Mouse (Mus musculus) midbrain, embryonic 12.5 days (tissue): ENCODE results near the gene Bcas3. TPM values are rescaled to one million over a fixed set of nuclear protein-coding genes. Genes with fewer than 3 reads are reported as not detected.

Experiments
- ATAC-seq: fragments of 200-750 bp; cut with Nextera tagmentation; 2 replicates; pipeline ENCODE4 v1.8.0; 2017; ENCODE audit warnings: low read depth, moderate TSS enrichment, moderate library complexity; ENCODE audit not compliant: low FRiP score
- H3K27ac ChIP-seq: fragments of 300-500 bp; sonication (generic); replicated peaks from 2 replicates; pipeline ENCODE4 v1.5.1; 2016; ENCODE audit warnings: mild to moderate bottlenecking
- H3K27me3 ChIP-seq: fragments of 300-500 bp; sonication (generic); 2 replicates; pipeline ENCODE4 v1.6.1; 2016; ENCODE audit warnings: mild to moderate bottlenecking
- H3K36me3 ChIP-seq: fragments of 300-500 bp; sonication (generic); 2 replicates; pipeline ENCODE4 v1.6.1; 2016
- H3K4me1 ChIP-seq: fragments of 300-500 bp; sonication (generic); 2 replicates; pipeline ENCODE4 v1.6.1; 2016
- H3K4me2 ChIP-seq: fragments of 300-500 bp; sonication (generic); replicated peaks from 2 replicates; pipeline ENCODE4 v1.6.1; 2016; ENCODE audit warnings: mild to moderate bottlenecking, moderate library complexity
- H3K4me3 ChIP-seq: fragments of 300-500 bp; sonication (generic); 2 replicates; pipeline ENCODE4 v1.5.1; 2016; ENCODE audit warnings: mild to moderate bottlenecking
- H3K9ac ChIP-seq: fragments of 300-500 bp; sonication (generic); replicated peaks from 2 replicates; pipeline ENCODE4 v1.6.1; 2016; ENCODE audit warnings: mild to moderate bottlenecking, moderate library complexity
- H3K9me3 ChIP-seq: fragments of 300-500 bp; sonication (generic); 2 replicates; pipeline ENCODE4 v1.6.1; 2016; ENCODE audit warnings: mild to moderate bottlenecking
- WGBS: fragments of 180-500 bp; shearing (Covaris S2); methylation state at CpG from one replicate; pipeline ENCODE4 v1.1.7; 2016; 5-methylcytosine and 5-hydroxymethylcytosine counted together
- polyA plus RNA-seq: library from polyadenylated mRNA; unstranded; fragments of >200 nt; fragmentation: Nextera tagmentation; extraction: Ambion mirVana; gene quantifications from 2 replicates; pipeline ENCODE4 v1.2.1, GENCODE M21; 2016

Gene Bcas3
- polyA plus RNA-seq, 1 experiment from 2014 or later: 26.8 TPM

DNA sequence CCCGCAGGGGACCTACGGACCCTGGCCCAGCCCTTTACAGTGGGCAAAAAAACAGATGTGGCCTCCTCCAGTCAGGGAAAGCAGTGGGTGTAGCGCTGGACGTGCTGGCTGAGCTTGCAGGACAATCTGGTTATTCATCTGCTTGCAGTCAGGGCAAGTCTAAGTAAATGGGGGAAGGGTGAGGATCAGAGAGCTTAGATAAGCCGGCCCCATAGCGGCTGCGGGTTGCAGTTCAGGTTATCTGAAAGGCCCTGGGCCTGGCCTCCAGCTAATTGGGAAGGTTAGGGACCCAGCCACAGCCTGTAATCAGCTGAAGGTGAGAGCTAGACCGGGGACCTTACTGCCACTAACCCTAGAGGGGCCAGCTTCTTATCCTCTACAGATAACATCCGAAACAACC is 474.4 kb downstream of the Bcas3 start:
- Histone ChIP-seq H3K27ac (no peak overlapping the region), H3K9me3 (no peaks in the 10 kb centered on the region), H3K4me3 (no peak overlapping the region), H3K9ac (0 out of 2 replicates have a peak overlapping the region, but pooled peaks have one; percentile 12), H3K4me1 (peaks cover 29% of the 10 kb centered on the region), H3K27me3 (peaks cover 96% of the 10 kb centered on the region), H3K36me3 (no peaks in the 10 kb centered on the region), H3K4me2 (no peak overlapping the region)
- ATAC-seq: no peak
- WGBS: 7% methylated on average over 9 of the region's 9 CpGs

DNA sequence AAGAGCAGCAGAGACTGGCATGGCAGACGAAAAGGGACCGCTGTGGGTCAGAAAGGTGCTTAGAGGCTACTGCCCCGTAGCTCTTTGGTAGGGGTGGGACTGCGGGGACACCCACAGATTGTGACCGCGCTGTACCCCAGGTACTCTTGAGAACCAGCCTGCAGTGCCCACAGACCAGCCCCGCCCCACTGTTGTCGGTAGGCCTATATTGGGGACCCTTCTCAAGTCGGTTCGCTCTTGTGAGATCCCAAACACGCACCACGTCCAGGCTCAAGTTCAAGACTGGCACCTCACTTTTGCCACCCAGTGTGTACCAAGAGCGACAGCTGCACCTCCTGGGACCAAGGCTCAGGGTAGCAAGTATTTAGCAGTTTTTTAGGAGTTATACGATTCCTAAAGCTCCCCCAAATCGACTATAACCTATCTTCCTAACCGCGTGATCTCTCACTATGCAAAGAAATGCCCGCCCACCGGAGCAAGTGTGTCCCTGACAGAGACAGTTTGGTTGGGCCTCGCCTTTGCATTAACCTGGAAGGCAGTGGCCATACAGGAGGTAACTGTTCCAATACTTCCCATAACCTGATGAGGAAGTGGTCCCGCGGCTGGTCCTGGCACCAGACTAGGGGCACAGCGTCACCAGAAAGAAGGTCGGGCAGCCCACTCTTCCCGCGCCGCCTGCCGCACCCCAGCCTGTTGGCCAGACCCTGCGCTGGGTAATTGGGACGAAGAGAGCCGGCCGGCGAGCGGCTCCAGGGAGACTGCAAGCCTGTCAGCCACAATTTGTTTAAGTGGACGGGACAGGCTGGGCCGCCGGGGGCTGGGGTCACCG is 475.9 kb downstream of the Bcas3 start:
- H3K4me1 ChIP-seq: peaks cover 39% of the 10 kb centered on the region
- H3K4me3 ChIP-seq: peak overlapping the region; percentile 33
- H3K9ac ChIP-seq: no peak overlapping the region
- peak overlapping the region; percentile 51 for H3K4me2 ChIP-seq
- no peaks in the 10 kb centered on the region for H3K9me3 ChIP-seq
- no peak for ATAC-seq
- no peaks in the 10 kb centered on the region for H3K36me3 ChIP-seq
- no peak overlapping the region for H3K27ac ChIP-seq
- H3K27me3 ChIP-seq: peaks cover 98% of the 10 kb centered on the region
- 5% methylated on average over 38 of the region's 38 CpGs for WGBS

DNA sequence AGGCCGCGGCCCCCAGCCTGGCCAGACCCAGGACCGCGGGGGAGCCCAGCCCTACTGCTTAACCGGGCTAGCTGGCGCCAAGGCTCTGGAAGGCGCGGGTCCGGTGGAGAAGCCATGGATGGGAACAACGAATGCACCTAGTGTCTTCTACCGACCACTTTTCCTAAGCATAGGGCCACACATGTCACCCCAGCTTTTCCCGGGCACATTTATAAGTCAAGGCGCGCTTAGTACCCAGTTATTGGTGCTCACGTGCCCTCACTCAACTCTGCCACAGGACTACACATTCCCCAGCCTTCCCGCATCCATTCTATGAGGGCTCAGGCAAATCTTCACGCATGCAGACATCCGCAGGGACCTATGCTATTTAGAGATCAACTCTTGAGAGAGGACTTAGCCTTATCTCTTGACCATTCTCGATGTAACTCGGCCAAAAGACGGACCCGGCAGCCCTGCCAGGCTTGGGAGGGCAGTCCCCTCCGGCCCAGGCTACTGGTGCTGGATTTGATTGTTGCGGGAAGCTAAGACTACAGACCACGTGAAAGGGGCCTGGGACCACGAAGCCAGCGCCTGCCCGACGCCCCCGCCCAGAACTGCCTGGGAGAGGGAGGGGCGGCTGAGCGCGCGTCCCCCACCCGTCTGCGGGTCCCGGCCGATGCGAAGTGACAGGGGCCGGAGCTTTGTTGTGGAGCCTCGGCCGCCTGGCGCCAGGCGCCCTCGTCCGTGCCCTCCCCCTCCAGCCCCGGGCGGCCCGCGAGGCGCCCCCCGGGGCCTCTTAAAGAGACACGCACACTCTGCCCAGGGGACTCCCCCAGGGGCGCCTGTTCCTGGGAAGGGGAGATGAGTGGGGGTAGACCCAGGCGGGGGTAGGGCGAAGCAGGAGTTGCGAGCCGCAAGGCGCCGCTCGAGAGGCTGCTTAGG is 476.8 kb downstream of the Bcas3 start:
- H3K4me1 ChIP-seq: peaks cover 39% of the 10 kb centered on the region
- peak overlapping the region; percentile 24; the same call in 1 of the 2 replicates for H3K9ac ChIP-seq
- H3K27ac ChIP-seq: no peak overlapping the region
- H3K36me3 ChIP-seq: no peaks in the 10 kb centered on the region
- H3K4me3 ChIP-seq: peak overlapping the region; percentile 33
- peak; percentile 44 for ATAC-seq
- under 1% methylated on average over 60 of the region's 61 CpGs for WGBS
- peaks cover 98% of the 10 kb centered on the region for H3K27me3 ChIP-seq
- H3K4me2 ChIP-seq: peak overlapping the region; percentile 51
- no peaks in the 10 kb centered on the region for H3K9me3 ChIP-seq

DNA sequence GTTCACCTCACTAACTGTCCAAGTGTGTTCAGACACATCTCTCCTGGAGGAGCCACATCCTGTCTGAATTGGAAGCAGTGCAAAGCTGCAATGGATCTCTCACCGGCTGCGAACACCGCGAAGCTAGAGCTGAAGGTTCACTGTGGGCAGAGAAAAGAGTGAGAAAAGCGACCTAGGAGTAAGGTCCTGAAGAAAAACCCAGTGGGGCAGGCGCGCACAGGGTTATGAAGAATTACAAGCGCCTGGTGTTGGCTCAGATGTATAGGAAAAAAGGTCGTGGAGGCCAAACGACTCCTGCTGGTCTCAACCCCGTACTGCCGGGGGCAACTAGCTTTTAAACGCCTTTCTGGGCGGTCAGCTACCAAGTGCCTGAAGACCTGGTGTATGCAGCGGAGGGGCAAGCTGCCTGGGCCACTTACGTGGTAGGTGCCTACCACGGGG is 478.0 kb downstream of the Bcas3 start:
- Histone ChIP-seq H3K4me2 (no peak overlapping the region), H3K9me3 (no peaks in the 10 kb centered on the region), H3K4me1 (peaks cover 39% of the 10 kb centered on the region), H3K27me3 (peaks cover 98% of the 10 kb centered on the region), H3K27ac (no peak overlapping the region), H3K9ac (no peak overlapping the region), H3K36me3 (no peaks in the 10 kb centered on the region), H3K4me3 (no peak overlapping the region)
- ATAC-seq: no peak
- under 1% methylated on average over 17 of the region's 17 CpGs for WGBS

DNA sequence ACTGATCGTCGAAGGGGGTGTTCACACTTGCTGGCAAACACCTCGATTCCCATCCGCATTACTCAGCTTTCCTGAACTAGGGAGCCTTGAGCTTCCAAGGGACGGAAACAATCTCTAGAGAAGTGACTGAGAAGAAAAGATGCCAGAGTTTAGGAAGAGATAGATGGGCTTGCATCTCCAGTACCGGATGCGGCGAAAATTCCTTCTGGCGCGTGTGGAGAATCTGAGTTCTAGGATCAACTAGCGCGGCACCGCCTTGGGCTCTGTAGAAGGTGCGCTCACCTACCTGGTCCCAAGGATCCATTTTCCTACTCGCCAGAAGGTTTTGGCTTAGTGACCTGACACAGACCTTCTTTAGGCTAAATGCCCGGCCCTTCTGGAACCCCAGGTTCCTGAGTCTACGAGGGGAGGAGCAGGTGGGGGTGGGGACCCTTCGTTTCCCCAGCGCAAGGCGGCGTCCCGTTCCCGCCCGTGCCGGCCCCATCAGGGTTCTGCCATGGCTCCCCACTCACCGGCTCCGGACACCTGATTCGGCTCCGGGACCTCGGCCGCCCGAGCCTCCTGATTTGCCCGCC is 478.8 kb downstream of the Bcas3 start:
- Histone ChIP-seq H3K27ac (no peak overlapping the region), H3K27me3 (peaks cover 98% of the 10 kb centered on the region), H3K9ac (no peak overlapping the region), H3K9me3 (no peaks in the 10 kb centered on the region), H3K4me1 (peaks cover 39% of the 10 kb centered on the region), H3K36me3 (no peaks in the 10 kb centered on the region), H3K4me3 (peak overlapping the region; percentile 44), H3K4me2 (peak overlapping the region; percentile 69)
- under 1% methylated on average over 33 of the region's 33 CpGs for WGBS
- ATAC-seq: no peak

DNA sequence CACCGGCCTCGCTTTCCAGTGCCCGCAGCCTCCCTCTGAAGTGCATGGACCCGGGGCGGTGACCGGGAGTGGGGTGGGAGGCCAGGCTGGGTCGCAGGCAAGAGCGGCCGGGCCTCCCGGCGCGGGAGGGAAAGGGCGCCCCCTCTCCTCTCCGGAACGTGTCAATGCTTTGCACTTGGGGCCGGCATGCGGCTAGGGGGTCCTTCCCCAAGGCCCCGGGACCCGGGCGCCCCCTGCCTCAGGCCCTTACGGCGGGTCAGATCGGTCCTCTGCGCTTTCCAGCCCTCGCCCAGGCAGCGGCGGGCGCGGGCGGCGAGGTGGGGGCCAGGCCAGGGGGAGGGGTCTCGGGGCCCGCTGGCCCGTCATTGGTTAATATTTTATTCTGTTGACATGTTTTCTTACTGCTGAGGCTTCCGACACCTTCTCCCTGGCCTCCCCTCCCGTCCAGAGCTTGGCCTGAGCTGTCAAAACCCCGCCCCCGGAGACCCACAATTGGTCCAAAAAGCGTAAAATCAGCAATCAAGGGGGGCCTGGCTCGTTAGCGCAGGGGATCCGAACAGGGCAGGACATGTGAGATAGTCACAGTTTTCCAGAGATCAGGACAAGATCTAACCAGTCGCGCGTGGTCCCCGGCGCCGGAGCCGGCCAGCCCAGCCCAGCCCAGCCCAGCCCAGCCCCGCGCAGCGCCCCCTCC is 479.4 kb downstream of the Bcas3 start, which contains the start of gene Tbx2:
Gene Tbx2, plus strand, starts transcription at position 321 of the 694 bp plus-strand sequence.
- Histone ChIP-seq H3K9ac (peak within 1 kb of the TSS; percentile 56), H3K27me3 (peaks cover 98% of the 10 kb centered on the region), H3K9me3 (no peaks in the 10 kb centered on the region), H3K4me3 (peak within 1 kb of the TSS; percentile 44), H3K4me2 (peak within 1 kb of the TSS; percentile 69), H3K36me3 (no peaks in the 10 kb centered on the region), H3K27ac (no peak within 1 kb of the TSS), H3K4me1 (peaks cover 35% of the 10 kb centered on the region)
- under 1% methylated on average over 43 of the region's 52 CpGs for WGBS
- 0 out of 2 replicates have a peak, but pooled peaks have one; percentile 36 for ATAC-seq

DNA sequence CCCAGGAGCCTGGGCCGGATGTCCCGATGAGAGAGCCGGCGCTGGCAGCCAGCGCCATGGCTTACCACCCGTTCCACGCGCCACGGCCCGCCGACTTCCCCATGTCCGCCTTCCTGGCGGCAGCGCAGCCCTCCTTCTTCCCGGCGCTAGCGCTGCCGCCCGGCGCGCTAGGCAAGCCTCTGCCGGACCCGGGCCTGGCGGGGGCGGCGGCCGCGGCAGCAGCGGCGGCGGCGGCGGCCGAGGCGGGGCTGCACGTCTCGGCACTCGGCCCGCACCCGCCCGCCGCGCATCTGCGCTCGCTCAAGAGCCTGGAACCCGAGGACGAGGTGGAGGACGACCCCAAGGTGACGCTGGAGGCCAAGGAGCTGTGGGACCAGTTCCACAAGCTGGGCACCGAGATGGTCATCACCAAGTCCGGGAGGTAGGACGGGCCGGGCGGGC is 480.1 kb downstream of the Bcas3 start:
- Histone ChIP-seq H3K27me3 (peaks cover 98% of the 10 kb centered on the region), H3K4me2 (peak overlapping the region; percentile 69), H3K4me3 (peak overlapping the region; percentile 44), H3K36me3 (no peaks in the 10 kb centered on the region), H3K4me1 (peaks cover 38% of the 10 kb centered on the region), H3K9ac (peak overlapping the region; percentile 56), H3K27ac (no peak overlapping the region), H3K9me3 (no peaks in the 10 kb centered on the region)
- under 1% methylated on average over 47 of the region's 54 CpGs for WGBS
- ATAC-seq: no peak

DNA sequence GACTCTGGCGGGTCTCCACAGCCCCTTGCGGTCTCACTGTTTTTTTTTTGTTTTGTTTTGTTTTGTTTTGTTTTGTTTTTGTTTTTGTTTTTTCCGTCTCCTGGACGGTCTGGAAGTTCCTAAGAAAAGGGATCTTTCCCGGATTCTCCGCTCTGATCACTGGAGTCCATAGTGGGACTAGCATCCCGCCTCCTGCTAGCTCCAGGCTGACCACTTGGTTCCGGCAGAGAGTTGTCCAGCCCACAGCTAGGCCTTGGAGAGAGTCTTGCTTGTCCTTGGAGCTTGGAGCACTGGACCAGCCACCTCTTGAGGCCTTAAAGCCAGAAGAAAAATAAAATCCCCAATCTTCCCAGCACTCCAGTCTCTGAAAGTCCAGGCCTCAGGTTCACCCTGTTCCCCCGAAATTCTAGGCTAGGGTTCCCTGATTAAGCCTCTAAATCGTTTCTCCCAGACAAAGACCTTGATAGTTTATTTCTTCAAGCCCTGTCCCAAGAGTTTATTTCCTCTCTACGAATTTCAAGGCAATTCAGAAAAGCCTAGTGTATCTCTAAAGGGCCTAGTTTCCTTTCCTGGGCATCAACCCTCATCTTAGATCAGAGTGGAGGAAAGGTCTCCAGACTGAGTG is 480.9 kb downstream of the Bcas3 start:
- Histone ChIP-seq H3K9me3 (no peaks in the 10 kb centered on the region), H3K27me3 (peaks cover 98% of the 10 kb centered on the region), H3K4me1 (peaks cover 40% of the 10 kb centered on the region), H3K36me3 (no peaks in the 10 kb centered on the region), H3K4me3 (no peak overlapping the region), H3K4me2 (0 out of 2 replicates have a peak overlapping the region, but pooled peaks have one; percentile 69), H3K9ac (no peak overlapping the region), H3K27ac (no peak overlapping the region)
- ATAC-seq: no peak
- 2% methylated on average over 11 of the region's 11 CpGs for WGBS

DNA sequence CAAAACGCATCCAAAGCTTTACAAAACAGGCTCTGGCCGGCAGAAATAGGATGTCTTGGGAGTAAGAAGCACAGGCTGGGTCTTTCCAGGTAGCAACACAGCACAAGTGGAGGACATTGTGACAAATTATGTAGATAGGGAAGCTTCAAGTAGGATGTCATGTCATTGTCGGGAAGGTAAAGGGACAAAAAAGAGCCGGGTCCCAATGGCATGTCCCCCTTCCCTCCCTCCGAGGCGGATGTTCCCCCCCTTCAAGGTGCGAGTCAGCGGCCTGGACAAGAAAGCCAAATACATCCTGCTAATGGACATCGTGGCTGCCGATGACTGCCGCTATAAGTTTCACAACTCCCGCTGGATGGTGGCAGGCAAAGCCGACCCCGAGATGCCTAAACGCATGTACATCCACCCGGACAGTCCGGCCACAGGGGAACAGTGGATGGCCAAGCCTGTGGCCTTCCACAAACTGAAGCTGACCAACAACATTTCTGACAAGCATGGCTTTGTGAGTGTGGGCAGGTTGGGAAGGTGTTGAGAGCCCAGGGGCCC is 481.5 kb downstream of the Bcas3 start:
- Histone ChIP-seq H3K27ac (no peak overlapping the region), H3K9ac (no peak overlapping the region), H3K4me1 (peaks cover 35% of the 10 kb centered on the region), H3K36me3 (no peaks in the 10 kb centered on the region), H3K9me3 (no peaks in the 10 kb centered on the region), H3K4me3 (no peak overlapping the region), H3K4me2 (no peak overlapping the region), H3K27me3 (peaks cover 98% of the 10 kb centered on the region)
- 4% methylated on average over 15 of the region's 17 CpGs for WGBS
- ATAC-seq: no peak

DNA sequence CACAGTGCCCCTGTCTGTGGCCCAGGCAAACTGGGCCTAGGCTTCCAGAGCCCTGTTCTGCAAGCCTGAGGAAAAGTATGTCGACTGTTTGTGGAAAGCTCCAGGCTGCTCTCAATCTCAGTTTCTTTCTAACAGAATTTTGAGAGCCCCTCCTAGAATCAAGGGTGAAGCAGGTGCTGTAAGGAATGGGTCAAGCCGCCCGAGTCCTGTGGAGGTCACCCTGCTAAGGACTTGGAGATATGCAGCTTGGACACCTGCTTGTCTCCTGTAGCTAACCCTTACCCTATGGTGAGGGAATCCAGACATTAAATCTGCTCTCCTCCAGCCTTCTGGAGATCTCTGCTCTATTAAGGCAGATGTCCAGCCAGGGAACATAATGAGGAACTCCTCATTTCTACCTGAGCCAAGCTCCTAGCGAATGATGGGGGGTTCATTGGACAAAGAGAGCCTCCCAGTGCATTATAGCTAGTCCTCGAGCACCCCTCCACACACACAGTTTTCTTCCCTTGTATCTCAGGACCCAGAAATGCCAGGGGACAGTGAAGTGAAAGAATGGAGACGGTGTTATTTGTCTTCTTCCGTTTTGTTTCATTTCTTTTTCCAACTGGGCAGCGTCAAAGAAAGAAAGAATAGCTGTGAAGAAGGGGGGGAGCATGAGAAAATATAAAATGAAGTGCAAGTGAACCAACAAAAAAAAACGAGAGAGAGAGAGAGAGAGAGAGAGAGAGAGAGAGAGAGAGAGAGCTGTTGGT is 482.2 kb downstream of the Bcas3 start:
- peaks cover 28% of the 10 kb centered on the region for H3K4me1 ChIP-seq
- WGBS: 4% methylated on average over 9 of the region's 9 CpGs
- H3K27ac ChIP-seq: no peak overlapping the region
- peaks cover 98% of the 10 kb centered on the region for H3K27me3 ChIP-seq
- H3K4me2 ChIP-seq: no peak overlapping the region
- H3K36me3 ChIP-seq: no peaks in the 10 kb centered on the region
- no peak overlapping the region for H3K9ac ChIP-seq
- no peak for ATAC-seq
- no peaks in the 10 kb centered on the region for H3K9me3 ChIP-seq
- H3K4me3 ChIP-seq: no peak overlapping the region
